Mouse (Mus musculus) embryonic fibroblast, embryonic 13.5 days (primary cell): ENCODE data around the gene Pitx1.

ENCODE experiments used
- CTCF ChIP-seq: IDR thresholded peaks from 2 replicates; pipeline ENCODE4 v1.5.1; 2011; ENCODE audit warnings: mild to moderate bottlenecking, control low read depth, low read length, moderate library complexity, borderline replicate concordance; ENCODE audit not compliant: insufficient read depth
- POLR2A ChIP-seq: IDR thresholded peaks from 2 replicates; pipeline ENCODE4 v1.6.1; 2011; ENCODE audit warnings: low read depth, mild to moderate bottlenecking, control low read depth, low read length, moderate library complexity

GRCm38 (mm10) chr13:55848604-55849190 lies 12.7 kb upstream of the Pitx1 start:
- no peak for TF ChIP-seq CTCF
- no peak for TF ChIP-seq POLR2A
